Mouse (Mus musculus) urinary bladder, postnatal 36 days (tissue): ENCODE results near the gene Dysf.

ENCODE experiments used
- DNase-seq, 2 experiments: peaks; one replicate each; pipeline ENCODE4 v3.0.0; 2022; ENCODE audit warnings: low spot score in 2 of 2, mixed read lengths in 1 of 2

Dysf gene

GRCm38 (mm10) chr6:84111106-84111505 is 102.7 kb downstream of the Dysf start:
- no peak for DNase-seq

GRCm38 (mm10) chr6:84119731-84120530 is 111.5 kb downstream of the Dysf start:
- DNase-seq: no peak

GRCm38 (mm10) chr6:84124609-84125008 is 116.2 kb downstream of the Dysf start:
- no peak for DNase-seq

- no peak for DNase-seq
Measured at GRCm38 (mm10) chr6:84125101-84125500, 116.7 kb downstream of the Dysf start.

- DNase-seq: no peak
Measured at GRCm38 (mm10) chr6:84128229-84128628, 119.8 kb downstream of the Dysf start.

GRCm38 (mm10) chr6:84130867-84131266 is 122.5 kb downstream of the Dysf start:
- no peak for DNase-seq

- no peak for DNase-seq
Measured at GRCm38 (mm10) chr6:84131539-84131938, 123.1 kb downstream of the Dysf start.

- DNase-seq: no peak
Measured at GRCm38 (mm10) chr6:84133053-84133452, 124.7 kb downstream of the Dysf start.

- no peak for DNase-seq
Measured at GRCm38 (mm10) chr6:84133996-84134721, 125.8 kb downstream of the Dysf start.

GRCm38 (mm10) chr6:84134722-84135394 is 126.5 kb downstream of the Dysf start:
- DNase-seq: peak in 1 of 2 experiments; percentile 14

GRCm38 (mm10) chr6:84135709-84136108 is 127.3 kb downstream of the Dysf start:
- no peak for DNase-seq

GRCm38 (mm10) chr6:84136345-84136744 is 128.0 kb downstream of the Dysf start:
- DNase-seq: no peak

GRCm38 (mm10) chr6:84139932-84140331 is 131.5 kb downstream of the Dysf start:
- peak in 1 of 2 experiments; percentile 75 for DNase-seq

GRCm38 (mm10) chr6:84142481-84142880 is 134.1 kb downstream of the Dysf start:
- no peak for DNase-seq

- no peak for DNase-seq
Measured at GRCm38 (mm10) chr6:84143328-84143727, 134.9 kb downstream of the Dysf start.

GRCm38 (mm10) chr6:84144393-84144792 is 136.0 kb downstream of the Dysf start:
- DNase-seq: no peak

- no peak for DNase-seq
Measured at GRCm38 (mm10) chr6:84147206-84148004, 139.0 kb downstream of the Dysf start.

GRCm38 (mm10) chr6:84148470-84148869 is 140.1 kb downstream of the Dysf start:
- DNase-seq: no peak

GRCm38 (mm10) chr6:84154508-84154907 is 146.1 kb downstream of the Dysf start:
- no peak for DNase-seq

GRCm38 (mm10) chr6:84155765-84156164 is 147.4 kb downstream of the Dysf start:
- DNase-seq: no peak

- DNase-seq: no peak
Measured at GRCm38 (mm10) chr6:84156481-84157025, 148.2 kb downstream of the Dysf start.
